Mouse (Mus musculus) brain, embryonic 14.5 days (tissue): ENCODE data around the gene Fbxo21. TPM values are rescaled to one million over a fixed set of nuclear protein-coding genes. Genes with fewer than 3 reads are reported as not detected.

Experiments used
- DNase-seq: peaks from one replicate; pipeline ENCODE4 v3.0.0-alpha.2; 2011; ENCODE audit warnings: low read depth
- CTCF ChIP-seq: fragments of 200-500 bp; IDR thresholded peaks from 2 replicates; pipeline ENCODE4 v1.5.1; 2012; ENCODE audit warnings: inconsistent platforms, mild to moderate bottlenecking, moderate library complexity, borderline replicate concordance; ENCODE audit not compliant: insufficient read depth, insufficient read length; ENCODE audit errors: extremely low read depth
- POLR2A ChIP-seq: fragments of 200-500 bp; IDR thresholded peaks from 2 replicates; pipeline ENCODE4 v1.6.1; 2012; ENCODE audit warnings: mild to moderate bottlenecking, inconsistent platforms, borderline replicate concordance; ENCODE audit not compliant: poor library complexity, insufficient read depth, insufficient read length, severe bottlenecking; ENCODE audit errors: extremely low read depth
- polyA plus RNA-seq: library from polyadenylated mRNA; depleted of rRNA; stranded (reverse); fragments of >200 nt; gene quantifications from 2 replicates; pipeline ENCODE4 v1.2.3, GENCODE M21; 2012

Gene Fbxo21
- polyA plus RNA-seq, 1 experiment, result 171 TPM

DNA sequence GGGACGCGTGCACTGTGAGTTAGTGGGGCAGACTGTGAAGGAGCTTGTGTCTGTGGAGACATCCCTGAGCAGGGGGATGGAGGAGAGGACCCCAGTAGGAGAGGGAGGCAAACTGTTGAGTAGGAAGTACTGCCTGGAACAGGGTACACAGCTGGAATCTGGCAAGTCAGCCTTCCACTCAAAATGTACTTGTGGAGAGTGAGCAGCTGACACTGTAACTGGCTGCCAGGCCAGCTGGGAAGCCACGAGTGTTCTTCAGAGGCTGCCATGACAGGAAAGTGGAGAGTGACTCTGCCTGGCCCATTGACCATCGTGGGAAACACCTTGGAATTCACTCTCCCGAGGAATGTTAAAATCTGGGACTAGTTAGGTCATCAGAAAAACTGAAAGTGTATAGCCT lies 5.4 kb downstream of the Fbxo21 start:
- TF ChIP-seq POLR2A (no peak), CTCF (no peak)
- DNase-seq, result no peak

DNA sequence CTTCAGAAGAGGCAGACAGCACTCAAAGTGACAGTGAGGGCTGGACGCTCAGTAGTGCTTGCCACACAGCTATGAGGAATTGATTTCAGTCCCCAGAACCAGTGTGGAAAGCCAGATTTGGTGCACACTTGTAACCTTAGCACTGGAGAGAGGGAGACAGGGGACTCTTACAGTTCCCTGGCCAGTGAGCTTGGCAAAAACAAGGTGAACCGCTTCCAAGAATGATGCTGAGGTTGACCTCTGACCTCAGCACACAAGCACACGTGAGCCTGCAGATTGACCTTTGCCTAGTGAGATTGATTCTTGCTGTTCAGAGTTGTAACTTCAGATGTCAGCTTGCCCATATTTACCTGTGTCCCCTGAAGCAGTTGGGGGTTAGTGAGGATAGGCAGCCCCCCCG lies 9.8 kb downstream of the Fbxo21 start:
- TF ChIP-seq POLR2A, result no peak
- no peak for TF ChIP-seq CTCF
- DNase-seq, result no peak

DNA sequence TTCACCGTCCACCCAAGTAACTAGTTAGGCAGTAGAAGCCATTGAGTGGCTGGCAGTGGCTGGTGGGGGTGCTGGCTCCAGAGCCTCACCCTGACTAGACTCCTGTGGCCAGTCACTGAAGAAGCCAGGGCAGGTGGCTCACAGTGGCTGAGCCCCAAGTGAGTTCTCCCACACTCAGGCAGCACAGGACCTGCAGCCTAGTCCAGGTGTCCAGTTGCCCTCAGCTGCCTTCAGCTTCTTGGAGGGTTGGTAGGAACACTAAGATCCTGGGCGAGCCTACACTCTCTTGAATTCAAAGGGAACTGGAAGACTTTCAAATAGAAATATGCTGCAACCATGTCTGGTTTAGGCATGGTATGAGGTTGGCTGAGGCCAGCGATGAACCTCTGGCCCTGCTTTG lies 11.4 kb downstream of the Fbxo21 start:
- no peak for DNase-seq
- TF ChIP-seq POLR2A (no peak), CTCF (no peak)

DNA sequence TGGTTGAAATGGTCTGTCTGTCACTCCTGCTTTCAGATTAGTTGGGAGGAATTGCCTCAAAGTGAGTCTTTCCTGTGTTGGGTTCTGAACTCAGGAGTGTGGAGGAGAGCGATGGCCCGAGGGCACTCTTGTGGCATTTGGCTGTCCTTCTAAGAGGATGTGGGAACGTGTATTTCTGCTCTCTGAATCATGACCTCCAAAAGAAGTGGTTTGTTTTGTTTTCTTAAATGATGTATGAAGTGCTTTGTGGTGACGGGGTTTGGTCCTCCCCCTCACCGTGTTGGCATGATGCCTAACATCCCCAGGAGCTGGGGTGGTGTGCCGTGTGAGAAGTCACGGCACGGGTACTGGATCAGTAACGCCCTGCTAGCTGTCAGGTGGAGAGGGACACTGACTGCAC lies 11.8 kb downstream of the Fbxo21 start:
- TF ChIP-seq POLR2A, result no peak
- TF ChIP-seq CTCF, result no peak
- no peak for DNase-seq

DNA sequence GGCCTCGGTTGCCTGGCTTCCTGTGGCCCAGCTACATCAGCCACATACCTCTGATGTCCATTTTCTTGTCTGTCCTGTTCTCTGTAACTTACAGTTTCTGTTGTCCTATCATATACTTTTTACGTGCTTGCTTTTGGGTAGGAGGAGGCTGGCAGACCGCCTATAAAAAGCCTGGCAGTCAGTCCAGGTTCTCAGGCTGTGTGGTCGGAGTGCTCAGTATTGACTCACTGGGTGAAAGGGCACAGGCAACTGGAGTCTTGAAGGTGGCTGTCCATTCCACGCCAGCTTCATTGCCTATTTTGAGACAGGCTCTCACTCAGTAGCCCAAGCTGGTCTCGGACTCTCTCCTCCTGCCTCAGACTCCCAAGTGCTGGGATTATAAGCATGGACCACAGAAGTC lies 13.2 kb downstream of the Fbxo21 start:
- TF ChIP-seq CTCF (no peak), POLR2A (no peak)

DNA sequence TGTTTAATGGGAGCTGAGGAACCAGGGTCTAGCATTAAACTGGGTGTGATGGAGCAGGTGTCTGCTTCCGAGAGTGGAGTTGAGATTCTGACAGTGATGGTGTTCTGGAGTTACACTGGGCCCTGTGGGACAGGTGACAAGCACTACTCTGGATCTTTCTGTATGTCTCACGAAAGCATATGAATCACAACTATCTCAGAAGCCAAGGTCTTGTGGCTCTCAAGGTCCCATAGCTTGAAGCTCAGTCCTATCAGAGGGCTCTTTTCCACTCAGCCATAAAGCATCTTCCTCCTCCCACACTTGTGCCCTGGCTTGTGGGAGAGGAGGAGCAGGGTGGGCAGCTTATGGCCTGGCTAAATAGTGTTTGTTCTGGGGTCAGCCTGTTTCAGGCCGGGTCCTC lies 14.4 kb downstream of the Fbxo21 start:
- no peak for DNase-seq
- TF ChIP-seq CTCF, result no peak
- TF ChIP-seq POLR2A, result no peak

More for the DNA sequence above, 13.2 kb downstream of the Fbxo21 start:
- DNase-seq, result no peak

DNA sequence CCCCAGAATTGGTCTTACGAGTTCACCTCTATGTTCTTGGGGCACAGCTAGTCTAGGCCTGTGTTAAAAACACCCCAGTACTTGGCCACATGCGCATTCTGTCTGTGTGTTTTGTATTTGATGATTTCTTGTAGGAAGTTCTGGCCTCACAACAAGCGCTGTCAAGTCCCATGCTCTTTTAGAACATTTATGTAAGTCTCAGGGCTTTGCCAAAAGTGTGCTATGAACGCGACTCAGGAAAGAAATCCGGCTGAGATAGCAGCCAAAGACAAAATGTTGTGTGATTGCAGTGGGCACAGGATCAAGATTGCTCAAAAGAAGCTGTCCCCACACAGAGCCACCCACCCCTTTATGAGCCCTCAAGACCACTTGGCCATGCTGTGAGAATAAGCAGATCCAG lies 17.0 kb downstream of the Fbxo21 start:
- DNase-seq, result no peak
- TF ChIP-seq POLR2A (no peak), CTCF (no peak)

DNA sequence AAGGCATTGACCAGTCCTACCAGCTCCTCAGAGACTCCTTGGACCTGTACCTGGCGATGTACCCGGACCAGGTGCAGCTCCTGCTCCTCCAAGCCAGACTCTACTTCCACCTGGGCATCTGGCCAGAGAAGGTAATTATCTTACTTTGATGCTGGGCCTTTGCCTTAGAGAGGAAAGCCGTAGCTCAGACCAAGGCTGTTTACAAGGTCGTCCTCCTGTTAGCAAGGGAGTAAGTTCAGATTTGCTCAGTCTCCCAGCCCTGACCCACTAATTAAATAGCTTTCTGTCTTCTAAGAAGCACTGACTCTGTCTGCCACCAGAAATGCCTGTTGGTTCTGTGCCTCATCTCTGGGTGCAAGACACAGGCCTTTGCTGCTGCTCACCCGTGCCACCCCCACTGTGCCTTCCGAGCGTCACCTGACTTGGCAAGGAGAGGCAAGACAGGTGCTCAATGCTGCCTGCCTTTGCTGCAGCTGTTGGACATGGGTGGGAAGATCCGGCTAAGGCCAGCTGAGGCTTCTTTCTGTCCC lies 18.9 kb downstream of the Fbxo21 start:
- no peak for DNase-seq
- TF ChIP-seq CTCF (no peak), POLR2A (no peak)

DNA sequence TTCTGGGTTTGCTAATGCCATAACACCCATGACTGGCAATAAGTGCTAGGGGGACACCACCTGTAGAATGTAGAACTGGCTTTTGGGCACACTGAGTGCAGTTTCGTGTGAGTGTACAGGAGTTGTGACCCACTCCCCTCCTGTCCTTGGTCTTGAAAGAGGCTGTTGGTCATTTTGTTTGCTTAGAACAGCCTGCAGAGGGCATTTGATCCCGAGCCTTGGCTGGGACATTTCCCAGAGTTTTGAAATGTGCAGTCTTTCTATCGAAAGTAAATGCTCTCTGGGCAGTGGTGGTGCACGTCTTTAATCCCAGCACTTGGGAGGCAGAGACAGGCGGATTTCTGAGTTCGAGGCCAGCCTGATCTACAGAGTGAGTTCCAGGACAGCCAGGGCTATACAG lies 19.4 kb downstream of the Fbxo21 start:
- DNase-seq, result no peak
- TF ChIP-seq CTCF (no peak), POLR2A (no peak)

DNA sequence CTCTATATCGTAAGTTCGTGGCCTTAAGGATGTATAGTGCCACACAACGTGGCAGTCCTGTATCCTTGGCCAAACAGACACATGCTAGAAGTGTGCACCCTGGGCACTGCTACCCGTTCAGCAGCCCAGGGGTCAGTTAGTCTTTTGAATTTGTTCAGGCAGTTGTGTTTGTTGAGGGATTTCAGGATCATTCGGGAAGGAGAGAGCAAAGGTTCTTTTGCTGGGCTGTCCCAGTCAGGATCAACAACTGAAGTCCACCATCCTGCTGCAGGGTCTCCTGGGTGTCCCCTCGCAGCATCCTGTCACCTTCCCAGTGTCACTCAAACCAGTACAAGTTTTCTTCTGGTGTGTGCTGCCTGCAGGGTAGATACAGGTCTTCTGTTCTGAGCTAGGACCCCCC lies 20.1 kb downstream of the Fbxo21 start:
- TF ChIP-seq POLR2A, result no peak
- no peak for DNase-seq

DNA sequence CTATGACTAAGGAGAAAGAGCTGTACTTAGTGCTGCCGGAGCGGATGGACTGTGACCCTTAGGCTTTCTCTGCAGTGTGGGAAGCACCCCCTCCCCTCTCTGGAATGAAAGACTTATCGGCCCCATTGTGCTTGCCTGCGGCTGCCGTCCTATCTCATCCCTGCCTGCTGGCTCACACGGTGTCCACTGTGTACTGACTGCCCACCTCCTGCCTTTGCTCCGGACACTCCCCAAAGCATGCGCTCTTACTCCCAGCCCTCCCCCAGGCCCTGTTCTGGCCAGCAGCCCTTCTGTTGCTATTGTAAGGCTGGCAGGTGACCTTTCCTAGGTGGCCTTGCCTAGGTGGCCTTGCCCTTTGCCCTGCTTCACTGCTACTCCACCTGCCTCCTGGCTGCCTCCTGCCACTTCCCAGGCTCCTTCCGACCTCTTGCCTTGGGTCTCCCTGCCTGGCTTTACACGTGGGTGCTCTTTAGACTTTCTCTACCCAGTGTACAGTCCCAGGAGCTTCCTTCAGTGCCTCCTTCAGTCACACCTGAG lies 21.0 kb downstream of the Fbxo21 start:
- TF ChIP-seq POLR2A, result no peak
- no peak for TF ChIP-seq CTCF
- DNase-seq, result no peak

DNA sequence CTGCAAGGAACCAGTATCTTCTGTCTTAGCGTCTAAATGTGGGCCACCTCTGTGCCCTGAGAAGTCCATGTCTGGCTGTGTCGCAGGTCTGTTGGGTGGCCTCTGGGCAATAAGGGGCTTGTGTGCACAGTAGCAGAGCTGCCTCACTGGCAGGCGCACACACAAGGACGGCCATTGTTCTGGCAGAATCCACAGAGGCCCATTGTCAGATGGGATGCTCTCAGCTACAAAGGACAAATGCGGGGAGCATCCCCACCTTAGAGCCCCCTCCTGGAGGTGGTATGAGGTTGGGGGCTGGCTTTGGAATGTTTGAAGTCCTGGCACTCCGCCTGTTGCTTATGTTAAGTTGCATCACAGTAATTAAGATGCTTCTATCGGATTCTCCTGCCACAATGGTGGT lies 22.5 kb downstream of the Fbxo21 start:
- TF ChIP-seq POLR2A, result no peak
- no peak for DNase-seq
